Mouse (Mus musculus): ENCODE measurements at regions not wholly inside any gene's neighbourhood (a gene's known extent, or its start where the extent isn't known, plus 50 kb on each side); places are given as distances from the start of the nearest gene placed in this dataset.

- no peak for TF ChIP-seq CTCF (IDR thresholded peaks at IDR 0.05; ENCODE audit: low read depth)
- peak; percentile 43; the same call in 1 of the 2 replicates for TF ChIP-seq EP300 (IDR thresholded peaks at IDR 0.05; ENCODE audit: low read depth)
Observed at GRCm38 (mm10) chr13:37649467-37650080, 128.6 kb upstream of the Rreb1 start.

Data from liver, embryonic 14.5 days (tissue).